Mouse (Mus musculus) ES-Bruce4 (cell line): ENCODE measurements around the gene Gm44579. TPM values are rescaled to one million over a fixed set of nuclear protein-coding genes. Genes with fewer than 3 reads are reported as not detected.

Experiments used
- H3K27ac ChIP-seq: 2 replicates; pipeline ENCODE4 v1.5.1; 2012; ENCODE audit warnings: low read length, inconsistent platforms; ENCODE audit not compliant: insufficient read depth
- H3K27me3 ChIP-seq: 2 replicates; pipeline ENCODE4 v1.6.1; 2012; ENCODE audit warnings: mild to moderate bottlenecking, low read length, inconsistent platforms; ENCODE audit not compliant: control insufficient read depth, poor library complexity, insufficient read depth, severe bottlenecking
- H3K36me3 ChIP-seq: 2 replicates; pipeline ENCODE4 v1.6.1; 2012; ENCODE audit warnings: inconsistent platforms, mild to moderate bottlenecking, low read length, moderate library complexity; ENCODE audit not compliant: control insufficient read depth, poor library complexity, insufficient read depth, severe bottlenecking
- H3K4me1 ChIP-seq: one replicate; pipeline ENCODE4 v1.8.1; 2011; ENCODE audit warnings: low read length; ENCODE audit not compliant: control insufficient read depth, insufficient read depth
- H3K4me3 ChIP-seq: 2 replicates; pipeline ENCODE4 v1.5.1; 2011; ENCODE audit warnings: low read depth, mild to moderate bottlenecking, low read length
- H3K9ac ChIP-seq: 2 replicates; pipeline ENCODE4 v1.6.1; 2012; ENCODE audit warnings: low read depth, mild to moderate bottlenecking, inconsistent platforms; ENCODE audit not compliant: poor library complexity, severe bottlenecking
- H3K9me3 ChIP-seq: replicated peaks from 2 replicates; pipeline ENCODE4 v1.6.1; 2012; ENCODE audit warnings: mild to moderate bottlenecking, low read length, inconsistent platforms; ENCODE audit not compliant: control insufficient read depth, poor library complexity, insufficient read depth, severe bottlenecking
- CTCF ChIP-seq: IDR thresholded peaks from one replicate; pipeline ENCODE4 v1.8.1; 2011; ENCODE audit warnings: low read depth, low read length
- EP300 ChIP-seq: IDR thresholded peaks from 2 replicates; pipeline ENCODE4 v1.6.1; 2011; ENCODE audit warnings: low read depth, low read length; ENCODE audit not compliant: insufficient read depth
- POLR2A ChIP-seq: IDR thresholded peaks from one replicate; pipeline ENCODE4 v1.8.1; 2011; ENCODE audit warnings: low read length; ENCODE audit not compliant: insufficient read depth
- polyA plus RNA-seq: library from polyadenylated mRNA; stranded (reverse); fragments of >200 nt; gene quantifications from 2 replicates; pipeline ENCODE4 v1.2.4, GENCODE M21; 2011; ENCODE audit warnings: low read depth; ENCODE audit not compliant: missing spikeins, insufficient read depth, insufficient read length

Gm44579 gene
- polyA plus RNA-seq, 1 experiment, result not detected

GRCm38 (mm10) chr15:98226096-98226495 is 5.3 kb upstream of the Gm44579 start:
- Histone ChIP-seq H3K9ac (no peak overlapping the region), H3K4me3 (no peak overlapping the region), H3K27ac (no peak overlapping the region), H3K4me1 (no peaks in the 10 kb centered on the region), H3K27me3 (no peaks in the 10 kb centered on the region), H3K36me3 (no peaks in the 10 kb centered on the region), H3K9me3 (no peaks in the 10 kb centered on the region)
- TF ChIP-seq CTCF (no peak), EP300 (no peak), POLR2A (no peak)

GRCm38 (mm10) chr15:98225610-98226009 is 4.8 kb upstream of the Gm44579 start:
- Histone ChIP-seq H3K27ac (no peak overlapping the region), H3K9ac (no peak overlapping the region), H3K27me3 (no peaks in the 10 kb centered on the region), H3K9me3 (no peaks in the 10 kb centered on the region), H3K4me3 (no peak overlapping the region), H3K4me1 (no peaks in the 10 kb centered on the region), H3K36me3 (no peaks in the 10 kb centered on the region)
- TF ChIP-seq CTCF, result no peak
- TF ChIP-seq EP300, result no peak
- no peak for TF ChIP-seq POLR2A

GRCm38 (mm10) chr15:98222377-98222776 is 1.6 kb upstream of the Gm44579 start:
- H3K4me3 ChIP-seq, result no peak overlapping the region
- TF ChIP-seq CTCF, result no peak
- no peak for TF ChIP-seq EP300
- TF ChIP-seq POLR2A, result no peak
- H3K36me3 ChIP-seq, result no peaks in the 10 kb centered on the region
- H3K4me1 ChIP-seq, result no peaks in the 10 kb centered on the region
- H3K27ac ChIP-seq, result no peak overlapping the region
- no peaks in the 10 kb centered on the region for H3K9me3 ChIP-seq
- no peaks in the 10 kb centered on the region for H3K27me3 ChIP-seq
- no peak overlapping the region for H3K9ac ChIP-seq

- no peaks in the 10 kb centered on the region for H3K27me3 ChIP-seq
- H3K27ac ChIP-seq, result no peak overlapping the region
- no peaks in the 10 kb centered on the region for H3K36me3 ChIP-seq
- no peak overlapping the region for H3K9ac ChIP-seq
- TF ChIP-seq CTCF, result no peak
- no peak for TF ChIP-seq EP300
- no peak for TF ChIP-seq POLR2A
- H3K9me3 ChIP-seq, result no peaks in the 10 kb centered on the region
- no peak overlapping the region for H3K4me3 ChIP-seq
- no peaks in the 10 kb centered on the region for H3K4me1 ChIP-seq
These were observed 6.6 kb downstream of the Gm44579 start for GRCm38 (mm10) chr15:98214130-98214529.

- Histone ChIP-seq H3K27me3 (no peaks in the 10 kb centered on the region), H3K4me3 (no peak overlapping the region), H3K36me3 (no peaks in the 10 kb centered on the region), H3K27ac (no peak overlapping the region), H3K9ac (no peak overlapping the region), H3K4me1 (no peaks in the 10 kb centered on the region), H3K9me3 (no peaks in the 10 kb centered on the region)
- no peak for TF ChIP-seq EP300
- no peak for TF ChIP-seq POLR2A
- TF ChIP-seq CTCF, result no peak
These were observed 7.4 kb downstream of the Gm44579 start for GRCm38 (mm10) chr15:98213336-98213870.

- H3K9me3 ChIP-seq, result no peaks in the 10 kb centered on the region
These were observed 11.1 kb downstream of the Gm44579 start for GRCm38 (mm10) chr15:98209676-98210075.

More at GRCm38 (mm10) chr15:98209676-98210075, 11.1 kb downstream of the Gm44579 start:
- Histone ChIP-seq H3K27me3 (no peaks in the 10 kb centered on the region), H3K4me3 (no peak overlapping the region), H3K9ac (no peak overlapping the region), H3K27ac (no peak overlapping the region), H3K36me3 (no peaks in the 10 kb centered on the region), H3K4me1 (no peaks in the 10 kb centered on the region)
- TF ChIP-seq POLR2A, result no peak
- no peak for TF ChIP-seq EP300
- TF ChIP-seq CTCF, result no peak
